Comparison of ENCODE assay signal across 8 mouse cellular contexts in the genomic region with DNA sequence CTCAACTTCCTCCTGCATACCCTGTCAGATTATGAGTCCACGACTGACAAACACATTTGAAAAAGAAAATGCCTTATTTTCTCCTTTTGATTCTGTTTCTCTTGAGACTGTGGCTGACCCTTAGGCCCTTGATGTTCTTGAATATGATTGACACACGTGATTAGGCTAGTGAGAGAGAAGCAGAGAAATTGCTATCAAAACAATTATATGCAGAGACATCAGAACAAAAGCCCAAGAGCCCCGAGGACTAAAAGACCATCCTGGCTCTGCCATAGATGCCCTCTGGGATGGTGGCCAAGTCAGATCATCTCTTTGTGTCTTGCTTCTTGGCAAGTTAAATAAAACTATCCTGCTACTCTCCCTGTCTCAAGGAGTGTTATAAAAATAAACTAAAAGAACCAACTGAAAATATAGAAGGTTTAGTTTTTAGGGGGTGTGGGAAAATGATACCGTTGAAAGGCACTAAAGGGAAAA. TPM values are rescaled to one million over a fixed set of nuclear protein-coding genes. Genes with fewer than 3 reads are reported as not detected.
A peak's percentile ranks its signal among the peaks of the same experiment; 100 is the strongest.
DNase-seq lines count a peak whose midpoint lies in the region; ATAC-seq lines count a peak whose summit lies in the region.

No protein-coding gene starts in this region.

- peak overlapping the region; percentile 90 for H3K9ac ChIP-seq in limb, embryonic 13.5 days
- peak overlapping the region; percentile 93 for H3K9ac ChIP-seq in stomach, embryonic 16.5 days (ENCODE audit: low read length)

- H3K9me3 ChIP-seq in limb, embryonic 13.5 days = no peaks in the 10 kb centered on the region
- H3K9me3 ChIP-seq in stomach, embryonic 16.5 days (replicated peaks; ENCODE audit: control insufficient read depth, low read length) = no peaks in the 10 kb centered on the region

- no peaks in the 10 kb centered on the region for H3K27me3 ChIP-seq in limb, embryonic 13.5 days
- H3K27me3 ChIP-seq in stomach, embryonic 16.5 days (ENCODE audit: control insufficient read depth, insufficient read depth, low read length) = no peaks in the 10 kb centered on the region

- peak overlapping the region; percentile 67 for H3K4me3 ChIP-seq in limb, embryonic 13.5 days
- H3K4me3 ChIP-seq in stomach, embryonic 16.5 days (replicated peaks; ENCODE audit: low read length) = peak overlapping the region; percentile 62

- peaks cover 21% of the 10 kb centered on the region for H3K4me1 ChIP-seq in limb, embryonic 13.5 days
- peaks cover 4% of the 10 kb centered on the region for H3K4me1 ChIP-seq in stomach, embryonic 16.5 days (ENCODE audit: control insufficient read depth, insufficient read depth, low read length)

- H3K36me3 ChIP-seq in limb, embryonic 13.5 days = no peaks in the 10 kb centered on the region
- no peaks in the 10 kb centered on the region for H3K36me3 ChIP-seq in stomach, embryonic 16.5 days (ENCODE audit: control insufficient read depth, insufficient read depth, low read length)

- no peak for ATAC-seq in limb, embryonic 13.5 days (ENCODE audit: low FRiP score, low read depth)
- ATAC-seq in stomach, embryonic 16.5 days (ENCODE audit: insufficient read depth, low FRiP score) = no peak

- H3K27ac ChIP-seq in limb, embryonic 13.5 days = peak overlapping the region; percentile 93
- H3K27ac ChIP-seq in stomach, embryonic 16.5 days (ENCODE audit: low read length) = peak overlapping the region; percentile 81

- H3K4me2 ChIP-seq in limb, embryonic 13.5 days (replicated peaks) = peak overlapping the region; percentile 85
- peak overlapping the region; percentile 84 for H3K4me2 ChIP-seq in stomach, embryonic 16.5 days (ENCODE audit: low read depth, low read length)

- DNase-seq in adrenal gland, postnatal 14 days = peak; percentile 8
- DNase-seq in adrenal gland, adult (ENCODE audit: inconsistent age in 2 of 2, low spot score in 1 of 2) = no peak
- DNase-seq in retina, postnatal 1 day = peak; percentile 66
- no peak for DNase-seq in retina, embryonic 14.5 days (ENCODE audit: low spot score)
- no peak for DNase-seq in gastrocnemius, postnatal 10 days
- no peak for DNase-seq in adrenal gland, postnatal 36 days

- WGBS in limb, embryonic 13.5 days = 66% methylated on average over 4 of the region's 4 CpGs
- 36% methylated on average over 4 of the region's 4 CpGs for WGBS in stomach, embryonic 16.5 days

RNA-seq across cellular contexts. Expression of a gene that starts 22.1 kb away (rescaled TPM):
- 82.7 and 103 TPM in 2 replicates for total RNA-seq in adrenal gland, postnatal 14 days (2021)
- polyA plus RNA-seq in limb, embryonic 13.5 days (2015; fragmentation: Nextera tagmentation; extraction: Ambion mirVana) = 118 and 125 TPM in 2 replicates
- 43.6 and 44.3 TPM in 2 replicates for polyA plus RNA-seq in stomach, embryonic 16.5 days (2015; fragmentation: Nextera tagmentation; extraction: Ambion mirVana)
- 10 to 100 TPM; 67.1 to 76.9 TPM for total RNA-seq in gastrocnemius, postnatal 10 days (2021)
- total RNA-seq in adrenal gland, postnatal 36 days (2021) = 10 to 100 TPM; 80.3 to 91.0 TPM

Comparison
In these comparisons a context has a peak if more than half of its experiments do, and no peak if none do; other contexts are left out.
1. DNase-seq: peak in adrenal gland, postnatal 14 days (single experiment) and retina, postnatal 1 day (single experiment); none in adrenal gland, adult (0 of 2), retina, embryonic 14.5 days (single experiment), gastrocnemius, postnatal 10 days (single experiment) and adrenal gland, postnatal 36 days (0 of 2).